Mouse (Mus musculus) kidney, adult 2 months (tissue): Measurements from ENCODE around the gene Zdhhc23.

ENCODE experiments used
- CTCF ChIP-seq: fragments of 200-500 bp; conservative IDR thresholded peaks from 2 replicates; pipeline ENCODE4 v1.5.1; 2011; ENCODE audit warnings: low read depth, mild to moderate bottlenecking, control low read depth, low read length, moderate library complexity, mixed read lengths; ENCODE audit not compliant: insufficient read depth, insufficient read length
- POLR2A ChIP-seq: fragments of 200-500 bp; IDR thresholded peaks from one replicate; pipeline ENCODE4 v1.6.1; 2011; ENCODE audit warnings: low read depth, low read length, control low read depth

- TF ChIP-seq CTCF (no peak), POLR2A (no peak)
Measured at GRCm38 (mm10) chr16:43973606-43974220, 5.9 kb downstream of the Zdhhc23 start.
